27 mouse cellular contexts compared by ENCODE assay signal in genomic region chr4:72799575-72799974, GRCm38 (mm10). TPM values are rescaled to one million over a fixed set of nuclear protein-coding genes. Genes with fewer than 3 reads are reported as not detected.
A peak's percentile ranks its signal among the peaks of the same experiment; 100 is the strongest.
DNase-seq lines count a peak whose midpoint lies in the region; ATAC-seq and TF ChIP-seq lines count a peak whose summit lies in the region.
"Had no signal": no experiment of that assay in that cellular context is flagged by ENCODE, and none has a peak within 500 bp of the region (broad histone marks: within the 10 kb centered on the region; RNA-seq: fewer than 3 reads in every experiment).

No protein-coding gene starts in this region.

- H3K4me3 ChIP-seq in midbrain, embryonic 12.5 days: no peak overlapping the region
- H3K4me3 ChIP-seq in midbrain, embryonic 11.5 days (ENCODE audit: low read depth, low read length): no peak overlapping the region
- no peak overlapping the region for H3K4me3 ChIP-seq in forebrain, embryonic 14.5 days (ENCODE audit: low read depth, low read length)
- H3K4me3 ChIP-seq in hindbrain, embryonic 12.5 days: no peak overlapping the region
- H3K4me3 ChIP-seq in midbrain, embryonic 14.5 days (replicated peaks; ENCODE audit: low read depth, low read length): no peak overlapping the region
- no peak overlapping the region for H3K4me3 ChIP-seq in kidney, adult 2 months (ENCODE audit: insufficient read depth, low read depth, low read length)
- no peak overlapping the region for H3K4me3 ChIP-seq in left cerebral cortex, adult 2 months
- H3K4me3 ChIP-seq: embryonic facial prominence, embryonic 10.5 days; heart, adult 2 months; heart, embryonic 15.5 days; intestine, embryonic 15.5 days; limb, embryonic 13.5 days; megakaryocyte, embryonic 14.5 days had no signal

- no peaks in the 10 kb centered on the region for H3K4me1 ChIP-seq in midbrain, embryonic 12.5 days
- H3K4me1 ChIP-seq in midbrain, embryonic 11.5 days (ENCODE audit: control insufficient read depth, insufficient read depth, low read length): no peaks in the 10 kb centered on the region
- no peaks in the 10 kb centered on the region for H3K4me1 ChIP-seq in forebrain, embryonic 14.5 days (ENCODE audit: control insufficient read depth, insufficient read depth, low read length)
- H3K4me1 ChIP-seq in hindbrain, embryonic 12.5 days: no peaks in the 10 kb centered on the region
- H3K4me1 ChIP-seq in midbrain, embryonic 14.5 days (ENCODE audit: control insufficient read depth, insufficient read depth, low read length): no peaks in the 10 kb centered on the region
- H3K4me1 ChIP-seq in kidney, adult 2 months (ENCODE audit: control insufficient read depth, insufficient read depth, low read length): no peaks in the 10 kb centered on the region
- H3K4me1 ChIP-seq: embryonic facial prominence, embryonic 10.5 days; heart, embryonic 15.5 days; intestine, embryonic 15.5 days; limb, embryonic 13.5 days; megakaryocyte, embryonic 14.5 days had no signal

- no peak overlapping the region for H3K9ac ChIP-seq in midbrain, embryonic 12.5 days (replicated peaks)
- H3K9ac ChIP-seq in midbrain, embryonic 11.5 days (ENCODE audit: low read length): no peak overlapping the region
- H3K9ac ChIP-seq in forebrain, embryonic 14.5 days (ENCODE audit: low read length): no peak overlapping the region
- no peak overlapping the region for H3K9ac ChIP-seq in hindbrain, embryonic 12.5 days
- H3K9ac ChIP-seq in midbrain, embryonic 14.5 days (replicated peaks; ENCODE audit: low read length): no peak overlapping the region
- H3K9ac ChIP-seq: heart, embryonic 15.5 days; intestine, embryonic 15.5 days; limb, embryonic 13.5 days; liver, embryonic 14.5 days; lung, embryonic 14.5 days had no signal

- intact Hi-C loops in left cerebral cortex, adult 2 months (cut with DNase I): no loop called here

- TF ChIP-seq CTCF in kidney, adult 2 months (conservative IDR thresholded peaks at IDR 0.05; ENCODE audit: insufficient read depth, insufficient read length, low read depth, low read length): no peak
- TF ChIP-seq CTCF in left cerebral cortex, adult 2 months (IDR thresholded peaks at IDR 0.05): no peak

- DNase-seq in midbrain, embryonic 11.5 days (ENCODE audit: low spot score, missing footprints): no peak
- no peak for DNase-seq in forebrain, embryonic 14.5 days (ENCODE audit: low spot score)
- DNase-seq in midbrain, embryonic 14.5 days: peak; percentile 33
- DNase-seq in kidney, adult 2 months: no peak
- DNase-seq in left cerebral cortex, adult 2 months (ENCODE audit: extremely low spot score in 1 of 2, low spot score in 2 of 2): no peak
- DNase-seq in left cerebral cortex, adult 8-10 months (ENCODE audit: low spot score in 2 of 2): no peak
- DNase-seq: adrenal gland, postnatal 25 days; cerebellum, adult 9-10 months; gastrocnemius, postnatal 36 days; heart, adult 2 months; heart, postnatal 4 days; kidney, adult 9 months; kidney, postnatal 14 days; lung, embryonic 14.5 days; lung, postnatal 36 days had no signal

- H3K9me3 ChIP-seq in midbrain, embryonic 12.5 days: no peaks in the 10 kb centered on the region
- H3K9me3 ChIP-seq in midbrain, embryonic 11.5 days (ENCODE audit: control insufficient read depth, low read length): no peaks in the 10 kb centered on the region
- no peaks in the 10 kb centered on the region for H3K9me3 ChIP-seq in forebrain, embryonic 14.5 days (replicated peaks; ENCODE audit: control insufficient read depth, low read length)
- no peaks in the 10 kb centered on the region for H3K9me3 ChIP-seq in hindbrain, embryonic 12.5 days (replicated peaks)
- no peaks in the 10 kb centered on the region for H3K9me3 ChIP-seq in midbrain, embryonic 14.5 days (ENCODE audit: control insufficient read depth, low read length)
- H3K9me3 ChIP-seq: embryonic facial prominence, embryonic 10.5 days; heart, embryonic 15.5 days; intestine, embryonic 15.5 days; limb, embryonic 13.5 days had no signal

- no peak overlapping the region for H3K4me2 ChIP-seq in midbrain, embryonic 12.5 days (replicated peaks)
- no peak overlapping the region for H3K4me2 ChIP-seq in midbrain, embryonic 11.5 days
- H3K4me2 ChIP-seq in forebrain, embryonic 14.5 days (ENCODE audit: low read length): no peak overlapping the region
- no peak overlapping the region for H3K4me2 ChIP-seq in hindbrain, embryonic 12.5 days (replicated peaks)
- H3K4me2 ChIP-seq in midbrain, embryonic 14.5 days (ENCODE audit: low read length): no peak overlapping the region
- H3K4me2 ChIP-seq: heart, embryonic 15.5 days; intestine, embryonic 15.5 days; limb, embryonic 13.5 days; lung, embryonic 14.5 days had no signal

- peak; percentile 23; the same call in 1 of the 2 replicates for ATAC-seq in midbrain, embryonic 12.5 days (ENCODE audit: low FRiP score, low read depth)
- no peak for ATAC-seq in midbrain, embryonic 11.5 days (ENCODE audit: low FRiP score)
- peak; percentile 52; the same call in 1 of the 2 replicates for ATAC-seq in forebrain, embryonic 14.5 days
- peak; percentile 67 for ATAC-seq in hindbrain, embryonic 12.5 days (ENCODE audit: low FRiP score)
- ATAC-seq in midbrain, embryonic 14.5 days (ENCODE audit: low FRiP score, low TSS enrichment): peak; percentile 59; the same call in 1 of the 2 replicates
- ATAC-seq: intestine, embryonic 15.5 days had no signal

- no peaks in the 10 kb centered on the region for H3K27me3 ChIP-seq in midbrain, embryonic 12.5 days
- no peaks in the 10 kb centered on the region for H3K27me3 ChIP-seq in midbrain, embryonic 11.5 days (ENCODE audit: control insufficient read depth, insufficient read depth, low read length)
- H3K27me3 ChIP-seq in forebrain, embryonic 14.5 days (replicated peaks; ENCODE audit: control insufficient read depth, insufficient read depth, low read length): no peaks in the 10 kb centered on the region
- no peaks in the 10 kb centered on the region for H3K27me3 ChIP-seq in hindbrain, embryonic 12.5 days
- no peaks in the 10 kb centered on the region for H3K27me3 ChIP-seq in midbrain, embryonic 14.5 days (ENCODE audit: control insufficient read depth, insufficient read depth, low read length)
- H3K27me3 ChIP-seq in kidney, adult 2 months (replicated peaks; ENCODE audit: control insufficient read depth, insufficient read depth, low read length): no peaks in the 10 kb centered on the region
- H3K27me3 ChIP-seq: heart, embryonic 15.5 days; intestine, embryonic 15.5 days; limb, embryonic 13.5 days; megakaryocyte, embryonic 14.5 days had no signal

- TF ChIP-seq POLR2A in kidney, adult 2 months (IDR thresholded peaks at IDR 0.05; ENCODE audit: low read depth, low read length): no peak

- H3K27ac ChIP-seq in midbrain, embryonic 12.5 days (replicated peaks): no peak overlapping the region
- no peak overlapping the region for H3K27ac ChIP-seq in midbrain, embryonic 11.5 days (ENCODE audit: low read depth, low read length)
- H3K27ac ChIP-seq in forebrain, embryonic 14.5 days (ENCODE audit: low read depth, low read length): no peak overlapping the region; the same call in 1 of the 2 replicates
- H3K27ac ChIP-seq in hindbrain, embryonic 12.5 days: no peak overlapping the region
- H3K27ac ChIP-seq in midbrain, embryonic 14.5 days (replicated peaks; ENCODE audit: low read depth, low read length): no peak overlapping the region
- no peak overlapping the region for H3K27ac ChIP-seq in kidney, adult 2 months (ENCODE audit: insufficient read depth, low read depth, low read length)
- no peak overlapping the region for H3K27ac ChIP-seq in left cerebral cortex, adult 2 months
- H3K27ac ChIP-seq: embryonic facial prominence, embryonic 10.5 days; heart, adult 2 months; heart, embryonic 15.5 days; intestine, embryonic 15.5 days; limb, embryonic 13.5 days; liver, embryonic 14.5 days had no signal

- H3K36me3 ChIP-seq in midbrain, embryonic 12.5 days: no peaks in the 10 kb centered on the region
- no peaks in the 10 kb centered on the region for H3K36me3 ChIP-seq in midbrain, embryonic 11.5 days (ENCODE audit: control insufficient read depth, insufficient read depth, low read length)
- no peaks in the 10 kb centered on the region for H3K36me3 ChIP-seq in forebrain, embryonic 14.5 days (ENCODE audit: control insufficient read depth, insufficient read depth, low read length)
- H3K36me3 ChIP-seq in hindbrain, embryonic 12.5 days: no peaks in the 10 kb centered on the region
- H3K36me3 ChIP-seq in midbrain, embryonic 14.5 days (ENCODE audit: control insufficient read depth, insufficient read depth, low read length): no peaks in the 10 kb centered on the region
- no peaks in the 10 kb centered on the region for H3K36me3 ChIP-seq in kidney, adult 2 months (ENCODE audit: control insufficient read depth, insufficient read depth, low read length)
- H3K36me3 ChIP-seq: embryonic facial prominence, embryonic 10.5 days; heart, embryonic 15.5 days; intestine, embryonic 15.5 days; limb, embryonic 13.5 days had no signal

- WGBS in midbrain, embryonic 12.5 days: 85% methylated on average over 4 of the region's 4 CpGs
- 91% methylated on average over 4 of the region's 4 CpGs for WGBS in midbrain, embryonic 11.5 days
- 74% methylated on average over 4 of the region's 4 CpGs for WGBS in forebrain, embryonic 14.5 days
- WGBS in hindbrain, embryonic 12.5 days: 61% methylated on average over 4 of the region's 4 CpGs
- 64% methylated on average over 4 of the region's 4 CpGs for WGBS in midbrain, embryonic 14.5 days
- WGBS in kidney, adult 2 months: 63% methylated on average over 4 of the region's 4 CpGs

RNA-seq across cellular contexts. Expression of gene Aldoart1, which starts 52.9 kb away (rescaled TPM):
- polyA plus RNA-seq in midbrain, embryonic 12.5 days (2016; fragmentation: Nextera tagmentation; extraction: Ambion mirVana): not detected in 2 replicates
- not detected in 2 replicates for polyA plus RNA-seq in midbrain, embryonic 11.5 days (2014; fragmentation: Nextera tagmentation; extraction: Ambion mirVana)
- 0.08 TPM in 1 of 2 replicates, not detected in the other for polyA plus RNA-seq in forebrain, embryonic 14.5 days (2014; fragmentation: Nextera tagmentation; extraction: Ambion mirVana)
- polyA plus RNA-seq in hindbrain, embryonic 12.5 days (2016; fragmentation: Nextera tagmentation; extraction: Ambion mirVana): not detected in 2 replicates
- polyA plus RNA-seq in midbrain, embryonic 14.5 days (2014; fragmentation: Nextera tagmentation; extraction: Ambion mirVana): not detected in 2 replicates
- 0.12 and 0.16 TPM in 2 replicates for polyA plus RNA-seq in kidney, adult 2 months (2012; rRNA removed)
- under 1 TPM in 1 of 2 experiments, not detected in 1; 0.16 TPM for total RNA-seq in left cerebral cortex, adult 2 months (2021)
- total RNA-seq in left cerebral cortex, adult 8-10 months (2022): not detected
- total RNA-seq: adrenal gland, postnatal 25 days; heart, adult 2 months; heart, postnatal 4 days; layer of hippocampus, adult 18-20 months; layer of hippocampus, postnatal 14 days; left cerebral cortex, postnatal 10 days had no signal
- polyA plus RNA-seq: liver, embryonic 14.5 days; lung, embryonic 14.5 days; spleen, adult 2 months had no signal
